Mouse (Mus musculus): ENCODE measurements around the gene Satb1. TPM values are rescaled to one million over a fixed set of nuclear protein-coding genes. Genes with fewer than 3 reads are reported as not detected.

The Satb1 gene
- polyA plus RNA-seq, 1 experiment from 2014 or later, result 43.2 TPM

GRCm38 (mm10) chr17:51811086-51811868, 21.8 kb downstream of the Satb1 start:
- H3K4me3 ChIP-seq (replicated peaks; ENCODE audit: low read length), result peak overlapping the region; percentile 71
- no peaks in the 10 kb centered on the region for H3K9me3 ChIP-seq (ENCODE audit: control insufficient read depth, low read length)
- H3K9ac ChIP-seq (replicated peaks; ENCODE audit: low read depth, low read length), result peak overlapping the region; percentile 70
- 3% methylated on average over 8 of the region's 8 CpGs for WGBS
- peak overlapping the region; percentile 85 for H3K4me2 ChIP-seq (ENCODE audit: low read length)
- H3K36me3 ChIP-seq (ENCODE audit: control insufficient read depth, insufficient read depth), result no peaks in the 10 kb centered on the region
- H3K4me1 ChIP-seq (replicated peaks; ENCODE audit: control insufficient read depth, insufficient read depth, low read length), result peaks cover 20% of the 10 kb centered on the region
- no peaks in the 10 kb centered on the region for H3K27me3 ChIP-seq (replicated peaks; ENCODE audit: control insufficient read depth, insufficient read depth, low read length)
- ATAC-seq, result no peak
- H3K27ac ChIP-seq (ENCODE audit: low read length), result peak overlapping the region; percentile 90; the same call in 1 of the 2 replicates

GRCm38 (mm10) chr17:51807429-51807828, 25.7 kb downstream of the Satb1 start:
- Histone ChIP-seq H3K9me3 (ENCODE audit: control insufficient read depth, low read length) (no peaks in the 10 kb centered on the region), H3K4me3 (replicated peaks; ENCODE audit: low read length) (no peak overlapping the region), H3K36me3 (ENCODE audit: control insufficient read depth, insufficient read depth) (0 out of 2 replicates have a peak, but pooled peaks cover 2% of the 10 kb centered on the region), H3K4me2 (ENCODE audit: low read length) (peak overlapping the region; percentile 21; the same call in 1 of the 2 replicates), H3K27ac (ENCODE audit: low read length) (no peak overlapping the region), H3K27me3 (replicated peaks; ENCODE audit: control insufficient read depth, insufficient read depth, low read length) (no peaks in the 10 kb centered on the region), H3K4me1 (replicated peaks; ENCODE audit: control insufficient read depth, insufficient read depth, low read length) (peaks cover 29% of the 10 kb centered on the region), H3K9ac (replicated peaks; ENCODE audit: low read depth, low read length) (0 out of 2 replicates have a peak overlapping the region, but pooled peaks have one; percentile 16)
- WGBS, result 56% methylated on average over 5 of the region's 5 CpGs
- no peak for ATAC-seq

GRCm38 (mm10) chr17:51806124-51806960, 26.7 kb downstream of the Satb1 start:
- Histone ChIP-seq H3K36me3 (ENCODE audit: control insufficient read depth, insufficient read depth) (peaks cover 5% of the 10 kb centered on the region; the same call in 1 of the 2 replicates), H3K27ac (ENCODE audit: low read length) (peak overlapping the region; percentile 48), H3K9ac (replicated peaks; ENCODE audit: low read depth, low read length) (no peak overlapping the region; the same call in 1 of the 2 replicates), H3K4me2 (ENCODE audit: low read length) (peak overlapping the region; percentile 28), H3K9me3 (ENCODE audit: control insufficient read depth, low read length) (no peaks in the 10 kb centered on the region), H3K4me3 (replicated peaks; ENCODE audit: low read length) (0 out of 2 replicates have a peak overlapping the region, but pooled peaks have one; percentile 3), H3K4me1 (replicated peaks; ENCODE audit: control insufficient read depth, insufficient read depth, low read length) (peaks cover 25% of the 10 kb centered on the region), H3K27me3 (replicated peaks; ENCODE audit: control insufficient read depth, insufficient read depth, low read length) (no peaks in the 10 kb centered on the region)
- 0 out of 2 replicates have a peak, but pooled peaks have one; percentile 17 for ATAC-seq
- 44% methylated on average over 12 of the region's 12 CpGs for WGBS

- no peak overlapping the region for H3K4me2 ChIP-seq (ENCODE audit: low read length)
- H3K4me3 ChIP-seq (replicated peaks; ENCODE audit: low read length), result no peak overlapping the region
- H3K27ac ChIP-seq (ENCODE audit: low read length), result no peak overlapping the region
- no peak for ATAC-seq
- H3K9ac ChIP-seq (replicated peaks; ENCODE audit: low read depth, low read length), result no peak overlapping the region
- no peaks in the 10 kb centered on the region for H3K9me3 ChIP-seq (ENCODE audit: control insufficient read depth, low read length)
- no peaks in the 10 kb centered on the region for H3K27me3 ChIP-seq (replicated peaks; ENCODE audit: control insufficient read depth, insufficient read depth, low read length)
- peaks cover 5% of the 10 kb centered on the region; the same call in 1 of the 2 replicates for H3K36me3 ChIP-seq (ENCODE audit: control insufficient read depth, insufficient read depth)
- 0 out of 2 replicates have a peak, but pooled peaks cover 2% of the 10 kb centered on the region for H3K4me1 ChIP-seq (replicated peaks; ENCODE audit: control insufficient read depth, insufficient read depth, low read length)
- WGBS, result 61% methylated on average over 6 of the region's 6 CpGs
These were observed 32.9 kb downstream of the Satb1 start for GRCm38 (mm10) chr17:51800208-51800607.

- no peak overlapping the region for H3K4me2 ChIP-seq (ENCODE audit: low read length)
- peaks cover under 1% of the 10 kb centered on the region; the same call in 1 of the 2 replicates for H3K36me3 ChIP-seq (ENCODE audit: control insufficient read depth, insufficient read depth)
- H3K27me3 ChIP-seq (replicated peaks; ENCODE audit: control insufficient read depth, insufficient read depth, low read length), result no peaks in the 10 kb centered on the region
- H3K4me1 ChIP-seq (replicated peaks; ENCODE audit: control insufficient read depth, insufficient read depth, low read length), result 0 out of 2 replicates have a peak, but pooled peaks cover 2% of the 10 kb centered on the region
- H3K9me3 ChIP-seq (ENCODE audit: control insufficient read depth, low read length), result no peaks in the 10 kb centered on the region
- no peak overlapping the region for H3K9ac ChIP-seq (replicated peaks; ENCODE audit: low read depth, low read length)
- no peak overlapping the region for H3K4me3 ChIP-seq (replicated peaks; ENCODE audit: low read length)
- H3K27ac ChIP-seq (ENCODE audit: low read length), result no peak overlapping the region
- WGBS, result 94% methylated on average over 5 of the region's 5 CpGs
- no peak for ATAC-seq
These were observed 36.6 kb downstream of the Satb1 start for GRCm38 (mm10) chr17:51796459-51796858.

GRCm38 (mm10) chr17:51791226-51791625, 41.9 kb downstream of the Satb1 start:
- H3K27ac ChIP-seq (ENCODE audit: low read length), result peak overlapping the region; percentile 33; the same call in 1 of the 2 replicates
- no peak overlapping the region for H3K4me2 ChIP-seq (ENCODE audit: low read length)
- peak; percentile 54 for ATAC-seq
- H3K9ac ChIP-seq (replicated peaks; ENCODE audit: low read depth, low read length), result no peak overlapping the region
- H3K4me3 ChIP-seq (replicated peaks; ENCODE audit: low read length), result no peak overlapping the region
- no peaks in the 10 kb centered on the region for H3K27me3 ChIP-seq (replicated peaks; ENCODE audit: control insufficient read depth, insufficient read depth, low read length)
- H3K4me1 ChIP-seq (replicated peaks; ENCODE audit: control insufficient read depth, insufficient read depth, low read length), result peaks cover 21% of the 10 kb centered on the region
- 34% methylated on average over 5 of the region's 5 CpGs for WGBS
- no peaks in the 10 kb centered on the region for H3K9me3 ChIP-seq (ENCODE audit: control insufficient read depth, low read length)
- H3K36me3 ChIP-seq (ENCODE audit: control insufficient read depth, insufficient read depth), result no peaks in the 10 kb centered on the region

GRCm38 (mm10) chr17:51790387-51791060, 42.6 kb downstream of the Satb1 start:
- no peak overlapping the region; the same call in 1 of the 2 replicates for H3K4me3 ChIP-seq (replicated peaks; ENCODE audit: low read length)
- peak; percentile 84 for ATAC-seq

GRCm38 (mm10) chr17:51789777-51790176, 43.3 kb downstream of the Satb1 start:
- Histone ChIP-seq H3K4me2 (ENCODE audit: low read length) (no peak overlapping the region), H3K9me3 (ENCODE audit: control insufficient read depth, low read length) (no peaks in the 10 kb centered on the region), H3K9ac (replicated peaks; ENCODE audit: low read depth, low read length) (no peak overlapping the region), H3K4me1 (replicated peaks; ENCODE audit: control insufficient read depth, insufficient read depth, low read length) (peaks cover 21% of the 10 kb centered on the region), H3K4me3 (replicated peaks; ENCODE audit: low read length) (no peak overlapping the region), H3K27me3 (replicated peaks; ENCODE audit: control insufficient read depth, insufficient read depth, low read length) (no peaks in the 10 kb centered on the region), H3K36me3 (ENCODE audit: control insufficient read depth, insufficient read depth) (no peaks in the 10 kb centered on the region), H3K27ac (ENCODE audit: low read length) (peak overlapping the region; percentile 91)
- 48% methylated on average over 6 of the region's 6 CpGs for WGBS
- peak; percentile 79 for ATAC-seq

More at GRCm38 (mm10) chr17:51790387-51791060, 42.6 kb downstream of the Satb1 start:
- no peaks in the 10 kb centered on the region for H3K36me3 ChIP-seq (ENCODE audit: control insufficient read depth, insufficient read depth)
- H3K9ac ChIP-seq (replicated peaks; ENCODE audit: low read depth, low read length), result 0 out of 2 replicates have a peak overlapping the region, but pooled peaks have one; percentile 13
- H3K27ac ChIP-seq (ENCODE audit: low read length), result peak overlapping the region; percentile 91
- peak overlapping the region; percentile 36 for H3K4me2 ChIP-seq (ENCODE audit: low read length)
- H3K27me3 ChIP-seq (replicated peaks; ENCODE audit: control insufficient read depth, insufficient read depth, low read length), result no peaks in the 10 kb centered on the region
- WGBS, result 8% methylated on average over 8 of the region's 8 CpGs
- H3K4me1 ChIP-seq (replicated peaks; ENCODE audit: control insufficient read depth, insufficient read depth, low read length), result peaks cover 21% of the 10 kb centered on the region
- no peaks in the 10 kb centered on the region for H3K9me3 ChIP-seq (ENCODE audit: control insufficient read depth, low read length)
